Mouse (Mus musculus) intestine, embryonic 14.5 days (tissue): ENCODE measurements around the gene Zfand2b. TPM values are rescaled to one million over a fixed set of nuclear protein-coding genes. Genes with fewer than 3 reads are reported as not detected.
A peak's percentile ranks its signal among the peaks of the same experiment; 100 is the strongest.

ENCODE experiments used
- ATAC-seq: fragments of 200-750 bp; cut with Nextera tagmentation; replicated peaks from 2 replicates; pipeline ENCODE4 v1.8.0; 2017; ENCODE audit warnings: low read depth, moderate number of reproducible peaks, moderate TSS enrichment, moderate library complexity; ENCODE audit not compliant: low FRiP score, low TSS enrichment
- DNase-seq: peaks from one replicate; pipeline ENCODE4 v3.0.0-alpha.2; 2018; ENCODE audit warnings: low spot score
- H3K27ac ChIP-seq: fragments of 300-500 bp; sonication (generic); 2 replicates; pipeline ENCODE4 v1.5.1; 2014; ENCODE audit warnings: low read depth, mild to moderate bottlenecking, control low read depth
- H3K27me3 ChIP-seq: fragments of 300-500 bp; sonication (generic); replicated peaks from 2 replicates; pipeline ENCODE4 v1.6.1; 2014; ENCODE audit warnings: low read length, control low read depth; ENCODE audit not compliant: control insufficient read depth, insufficient read depth
- H3K36me3 ChIP-seq: fragments of 300-500 bp; sonication (generic); 2 replicates; pipeline ENCODE4 v1.6.1; 2014; ENCODE audit warnings: low read length, control low read depth; ENCODE audit not compliant: control insufficient read depth, insufficient read depth
- H3K4me1 ChIP-seq: fragments of 300-500 bp; sonication (generic); replicated peaks from 2 replicates; pipeline ENCODE4 v1.6.1; 2014; ENCODE audit warnings: low read length, control low read depth, mixed read lengths; ENCODE audit not compliant: control insufficient read depth, insufficient read depth
- H3K4me2 ChIP-seq: fragments of 300-500 bp; sonication (generic); 2 replicates; pipeline ENCODE4 v1.6.1; 2014; ENCODE audit warnings: low read length
- H3K4me3 ChIP-seq: fragments of 300-500 bp; sonication (generic); 2 replicates; pipeline ENCODE4 v1.5.1; 2014; ENCODE audit warnings: low read depth, low read length, control low read depth, mixed read lengths
- H3K9ac ChIP-seq: fragments of 300-500 bp; sonication (generic); 2 replicates; pipeline ENCODE4 v1.6.1; 2014; ENCODE audit warnings: mild to moderate bottlenecking, low read length
- H3K9me3 ChIP-seq: fragments of 300-500 bp; sonication (generic); 2 replicates; pipeline ENCODE4 v1.6.1; 2016; ENCODE audit warnings: low read length, control low read depth; ENCODE audit not compliant: control insufficient read depth
- WGBS: fragments of 180-500 bp; shearing (Covaris S2); extraction: QIAGEN DNeasy Blood & Tissue Kit; methylation state at CpG from one replicate; pipeline ENCODE4 v1.1.7; 2014; 5-methylcytosine and 5-hydroxymethylcytosine counted together
- polyA plus RNA-seq: library from polyadenylated mRNA; unstranded; fragments of >200 nt; fragmentation: Nextera tagmentation; extraction: Ambion mirVana; gene quantifications from 2 replicates; pipeline ENCODE4 v1.2.1, GENCODE M21; 2014

The Zfand2b gene
- polyA plus RNA-seq, 1 experiment from 2014 or later: 36.5 TPM

DNA sequence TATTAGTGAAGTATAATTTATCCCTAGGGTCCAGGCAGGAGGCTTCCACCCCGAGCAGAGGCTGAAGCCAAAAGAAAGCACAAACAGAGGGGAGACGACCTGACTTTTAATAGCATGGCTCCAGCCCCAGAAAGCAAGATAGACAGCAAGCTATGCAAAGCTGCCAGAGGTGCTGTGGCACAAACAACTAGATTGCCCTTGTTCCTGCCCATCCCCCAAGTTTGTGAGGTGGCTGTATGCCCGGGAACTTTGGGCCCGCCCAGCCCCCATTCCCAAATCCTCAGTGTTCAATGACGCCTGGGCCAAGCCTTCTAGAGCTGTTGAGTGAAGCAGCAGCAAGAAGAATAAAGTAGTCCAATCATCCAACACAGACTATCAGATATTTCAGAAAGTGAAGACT is 46.4 kb downstream of the Zfand2b start:
- peaks cover 34% of the 10 kb centered on the region for H3K36me3 ChIP-seq
- ATAC-seq (no peak), DNase-seq (no peak)
- H3K27me3 ChIP-seq: peaks cover 24% of the 10 kb centered on the region
- H3K4me2 ChIP-seq: no peak overlapping the region
- 64% methylated on average over 5 of the region's 5 CpGs for WGBS
- H3K27ac ChIP-seq: no peak overlapping the region
- H3K4me1 ChIP-seq: peaks cover 27% of the 10 kb centered on the region
- H3K9me3 ChIP-seq: no peaks in the 10 kb centered on the region
- no peak overlapping the region for H3K9ac ChIP-seq
- H3K4me3 ChIP-seq: no peak overlapping the region

DNA sequence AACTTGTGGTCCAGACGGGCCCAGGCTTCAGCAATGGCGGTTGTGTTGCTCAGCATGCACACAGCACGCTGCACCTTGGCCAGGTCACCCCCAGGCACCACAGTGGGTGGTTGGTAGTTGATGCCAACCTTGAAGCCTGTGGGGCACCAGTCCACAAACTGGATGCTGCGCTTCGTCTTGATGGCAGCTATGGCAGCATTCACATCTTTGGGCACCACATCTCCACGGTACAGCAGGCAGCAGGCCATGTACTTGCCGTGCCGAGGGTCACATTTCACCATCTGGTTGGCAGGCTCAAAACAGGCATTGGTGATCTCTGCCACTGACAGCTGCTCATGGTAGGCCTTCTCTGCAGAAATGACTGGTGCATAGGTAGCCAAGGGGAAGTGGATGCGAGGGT is 47.3 kb downstream of the Zfand2b start:
- Histone ChIP-seq H3K4me3 (no peak overlapping the region), H3K36me3 (peaks cover 34% of the 10 kb centered on the region), H3K9ac (no peak overlapping the region), H3K27ac (no peak overlapping the region), H3K4me2 (no peak overlapping the region), H3K9me3 (no peaks in the 10 kb centered on the region), H3K4me1 (peaks cover 22% of the 10 kb centered on the region), H3K27me3 (peaks cover 33% of the 10 kb centered on the region)
- ATAC-seq: no peak
- 93% methylated on average over 9 of the region's 9 CpGs for WGBS
- DNase-seq: no peak

DNA sequence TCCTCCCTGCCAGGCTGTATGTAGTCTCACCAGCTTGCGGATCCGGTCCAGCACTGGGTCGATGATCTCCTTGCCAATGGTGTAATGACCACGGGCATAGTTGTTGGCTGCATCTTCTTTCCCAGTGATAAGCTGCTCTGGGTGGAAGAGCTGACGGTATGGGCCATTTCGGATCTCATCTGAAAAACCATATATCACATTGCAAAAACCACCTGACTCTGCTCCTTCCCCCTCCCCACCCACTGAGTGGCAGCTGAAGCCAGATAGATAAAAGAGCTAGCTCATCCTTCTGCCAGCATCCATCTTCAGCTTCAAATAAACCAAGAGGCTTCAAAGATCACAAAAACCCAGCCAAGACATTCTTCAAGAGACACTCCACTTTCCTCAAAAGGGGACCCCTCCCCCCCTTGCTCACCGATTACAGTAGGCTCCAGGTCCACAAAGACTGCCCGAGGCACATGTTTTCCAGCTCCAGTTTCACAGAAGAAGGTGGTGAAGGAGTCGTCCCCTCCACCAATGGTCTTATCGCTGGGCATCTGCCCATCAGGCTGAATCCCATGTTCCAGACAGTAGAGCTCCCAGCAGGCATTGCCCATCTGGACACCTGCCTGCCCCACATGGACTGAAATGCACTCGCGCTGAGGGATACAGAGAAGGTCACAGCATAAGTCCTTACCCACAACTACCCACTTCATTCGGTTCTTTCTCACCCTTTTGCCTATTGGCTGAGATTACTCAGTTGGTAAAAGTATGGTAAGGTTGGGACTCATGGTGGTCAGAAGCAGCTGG is 48.5 kb downstream of the Zfand2b start:
- peaks cover 34% of the 10 kb centered on the region for H3K36me3 ChIP-seq
- 74% methylated on average over 13 of the region's 13 CpGs for WGBS
- no peak overlapping the region for H3K27ac ChIP-seq
- ATAC-seq: no peak
- 0 out of 2 replicates have a peak overlapping the region, but pooled peaks have one; percentile 99 for H3K4me2 ChIP-seq
- H3K4me1 ChIP-seq: peaks cover 13% of the 10 kb centered on the region
- H3K9ac ChIP-seq: no peak overlapping the region
- DNase-seq: no peak
- no peak overlapping the region for H3K4me3 ChIP-seq
- no peaks in the 10 kb centered on the region for H3K9me3 ChIP-seq
- H3K27me3 ChIP-seq: peaks cover 41% of the 10 kb centered on the region

DNA sequence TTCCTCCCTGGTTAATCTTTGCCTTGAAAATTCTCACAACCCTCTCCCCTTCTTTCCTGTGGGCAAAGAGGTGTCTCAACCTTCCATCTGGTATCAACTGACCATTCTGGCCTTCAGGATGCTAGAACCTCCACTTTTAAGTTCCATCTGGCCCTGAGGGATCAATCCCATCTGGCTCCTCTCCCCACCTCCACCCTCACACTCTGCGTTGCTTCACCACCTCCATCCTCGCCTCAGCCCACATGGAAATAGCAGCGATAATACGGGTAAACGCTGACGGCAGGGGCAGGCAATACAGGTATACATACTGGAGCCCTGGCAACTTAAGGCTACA is 49.4 kb downstream of the Zfand2b start:
- Histone ChIP-seq H3K9me3 (no peaks in the 10 kb centered on the region), H3K27me3 (peaks cover 41% of the 10 kb centered on the region), H3K4me2 (peak overlapping the region; percentile 99), H3K4me3 (peak overlapping the region; percentile 59), H3K9ac (no peak overlapping the region; the same call in 1 of the 2 replicates), H3K4me1 (peaks cover 13% of the 10 kb centered on the region), H3K27ac (no peak overlapping the region), H3K36me3 (peaks cover 29% of the 10 kb centered on the region)
- DNase-seq: no peak
- ATAC-seq: no peak
- 2% methylated on average over 6 of the region's 6 CpGs for WGBS

DNA sequence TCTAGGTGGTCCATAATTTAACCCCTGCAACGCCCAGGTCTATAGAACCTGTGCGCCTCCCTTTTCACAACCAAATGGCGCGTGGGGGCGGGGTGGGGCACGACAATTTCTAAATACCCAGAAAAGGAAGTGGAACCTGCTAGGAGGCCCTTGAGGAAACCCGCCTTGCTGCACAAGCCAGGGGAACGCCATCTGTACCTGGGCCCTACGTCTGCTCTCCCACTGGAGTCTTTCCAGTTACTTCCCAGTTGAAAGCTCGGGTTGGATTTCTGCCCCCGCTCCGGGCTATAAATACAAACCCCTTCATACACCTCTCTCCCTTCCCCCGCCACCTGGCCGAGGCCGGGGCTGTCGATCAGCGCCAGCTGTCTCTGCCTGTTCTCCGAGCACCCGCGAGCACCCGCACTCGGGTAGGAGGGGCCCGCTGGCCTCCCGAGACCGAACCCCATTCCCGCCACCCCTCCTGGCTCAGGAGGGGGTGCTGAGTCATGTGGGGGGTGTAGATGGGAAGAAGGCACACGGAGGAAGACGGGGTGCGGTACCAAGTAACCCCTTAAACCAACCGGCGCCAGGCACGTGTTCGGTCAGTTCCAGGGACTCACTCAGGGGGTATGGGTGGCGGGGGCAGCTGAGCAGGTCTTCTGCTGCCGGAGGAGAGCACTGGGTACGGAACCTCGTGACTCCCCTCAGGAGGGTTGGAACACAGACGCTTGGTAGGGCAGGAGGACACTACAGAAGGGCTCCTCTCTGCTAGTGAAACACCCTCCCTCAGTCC is 50.0 kb downstream of the Zfand2b start:
- no peaks in the 10 kb centered on the region for H3K9me3 ChIP-seq
- peak overlapping the region; percentile 99 for H3K4me2 ChIP-seq
- ATAC-seq (peak; percentile 29), DNase-seq (peak; percentile 58)
- H3K4me1 ChIP-seq: peaks cover 12% of the 10 kb centered on the region
- peak overlapping the region; percentile 45 for H3K9ac ChIP-seq
- under 1% methylated on average over 38 of the region's 38 CpGs for WGBS
- H3K27ac ChIP-seq: no peak overlapping the region
- H3K4me3 ChIP-seq: peak overlapping the region; percentile 59
- peaks cover 41% of the 10 kb centered on the region for H3K27me3 ChIP-seq
- H3K36me3 ChIP-seq: peaks cover 24% of the 10 kb centered on the region

DNA sequence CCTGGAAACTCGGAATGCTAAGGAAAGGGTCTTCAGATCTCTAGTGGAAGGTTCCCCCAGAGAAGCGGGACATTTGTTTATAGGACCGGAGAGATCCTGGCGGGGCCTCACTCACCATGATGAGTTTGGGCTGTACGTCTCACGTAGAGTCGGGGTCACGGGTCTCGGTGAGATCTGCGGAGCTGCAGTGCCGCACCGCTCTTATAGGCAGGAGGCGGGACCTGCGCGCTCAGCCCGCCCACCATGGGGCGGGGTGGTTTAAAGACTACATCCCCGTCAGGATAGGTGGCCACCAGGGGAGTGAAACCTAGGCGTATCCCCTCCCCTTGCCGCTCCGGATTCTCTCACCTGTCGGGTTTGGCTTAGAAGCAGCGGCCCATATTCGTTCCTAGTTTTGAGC is 50.6 kb downstream of the Zfand2b start:
- no peak overlapping the region for H3K27ac ChIP-seq
- peak overlapping the region; percentile 45 for H3K9ac ChIP-seq
- H3K27me3 ChIP-seq: peaks cover 41% of the 10 kb centered on the region
- H3K36me3 ChIP-seq: peaks cover 18% of the 10 kb centered on the region
- DNase-seq: peak; percentile 93
- H3K4me1 ChIP-seq: peaks cover 6% of the 10 kb centered on the region
- peak overlapping the region; percentile 99 for H3K4me2 ChIP-seq
- peak; percentile 93 for ATAC-seq
- under 1% methylated on average over 24 of the region's 24 CpGs for WGBS
- no peaks in the 10 kb centered on the region for H3K9me3 ChIP-seq
- peak overlapping the region; percentile 59 for H3K4me3 ChIP-seq

DNA sequence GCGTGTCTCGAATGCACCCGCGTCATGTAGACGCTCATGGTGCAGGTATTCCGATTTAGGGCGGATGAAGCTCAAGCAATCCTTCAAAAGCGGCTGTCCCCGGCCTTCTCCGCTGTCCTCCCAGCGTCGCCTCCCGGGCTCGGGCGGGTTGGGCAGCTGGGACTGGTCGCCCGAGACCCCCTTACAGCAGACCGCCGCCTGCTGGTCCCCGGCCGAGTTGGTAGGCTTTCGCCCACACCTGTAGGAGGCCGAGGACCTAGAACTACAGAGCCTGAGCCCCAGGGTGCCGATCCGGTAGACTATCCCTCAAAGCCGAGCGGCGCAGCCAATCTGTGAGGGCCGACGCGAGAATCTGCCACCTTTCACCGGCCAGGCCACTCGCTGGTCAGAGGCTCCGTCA is 51.1 kb downstream of the Zfand2b start, which contains the start of gene Tuba4a:
Gene Tuba4a (minus strand): TSS at position 335 of the 400 bp plus-strand sequence.
- Histone ChIP-seq H3K27me3 (peaks cover 41% of the 10 kb centered on the region), H3K4me3 (peak within 1 kb of the TSS; percentile 59), H3K36me3 (peaks cover 13% of the 10 kb centered on the region), H3K9ac (peak within 1 kb of the TSS; percentile 45), H3K9me3 (no peaks in the 10 kb centered on the region), H3K27ac (no peak within 1 kb of the TSS), H3K4me2 (peak within 1 kb of the TSS; percentile 99), H3K4me1 (peaks cover 5% of the 10 kb centered on the region)
- DNase-seq (no peak), ATAC-seq (peak; percentile 29)
- 2% methylated on average over 34 of the region's 34 CpGs for WGBS
